Mouse (Mus musculus): ENCODE results near the gene Dclk3.

DNA sequence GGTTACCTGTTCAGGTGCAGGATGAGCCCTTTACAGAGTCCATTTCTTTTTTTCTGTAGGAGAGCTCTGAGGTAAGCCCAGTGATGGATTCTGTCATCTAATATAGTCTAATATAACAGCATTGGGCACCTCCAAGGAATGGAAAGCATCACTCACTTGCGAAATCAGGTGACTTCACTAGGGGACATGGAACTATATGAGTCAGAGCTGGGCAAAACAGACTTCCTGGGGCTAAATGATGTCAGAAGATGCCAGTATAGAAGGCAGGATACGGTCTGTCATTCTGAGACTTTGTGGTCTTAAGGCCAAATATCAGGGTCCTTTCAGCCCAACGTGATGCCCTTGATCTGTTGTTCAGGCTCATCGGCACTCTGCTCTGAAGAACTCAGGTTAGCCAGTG lies 35.7 kb upstream of the Dclk3 start:
- TF ChIP-seq CTCF (conservative IDR thresholded peaks at IDR 0.05; ENCODE audit: low read length): no peak
- TF ChIP-seq POU5F1 (IDR thresholded peaks at IDR 0.05; ENCODE audit: borderline replicate concordance, low read length): no peak

Data from E14TG2a.4 (cell line).